Mouse (Mus musculus) ovary, postnatal 36 days (tissue): ENCODE results near the gene Nme7.

Experiments
- DNase-seq: peaks from one replicate; pipeline ENCODE4 v3.0.0; 2022; ENCODE audit warnings: low spot score, mixed read lengths

The Nme7 gene

DNA sequence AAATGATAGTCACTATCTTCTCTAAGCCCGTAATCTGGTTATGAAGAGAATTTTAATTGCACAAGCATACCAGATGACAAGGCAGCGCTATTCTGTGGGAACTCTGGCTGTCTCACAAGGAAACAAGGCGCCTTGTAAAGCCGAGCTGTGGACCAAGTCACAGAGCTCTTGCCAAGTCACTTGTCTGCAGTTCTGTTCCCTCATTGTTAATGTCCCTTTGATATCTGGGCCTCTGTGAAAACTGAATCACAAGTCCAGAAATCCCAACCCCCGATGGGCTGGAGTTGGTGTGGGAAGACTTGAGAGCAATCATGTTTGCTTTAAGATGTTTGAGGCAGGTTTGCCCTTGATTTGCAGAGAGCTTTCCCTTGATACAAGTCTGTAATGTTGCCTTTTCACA, 16.8 kb downstream of the Nme7 start:
- DNase-seq = no peak

DNA sequence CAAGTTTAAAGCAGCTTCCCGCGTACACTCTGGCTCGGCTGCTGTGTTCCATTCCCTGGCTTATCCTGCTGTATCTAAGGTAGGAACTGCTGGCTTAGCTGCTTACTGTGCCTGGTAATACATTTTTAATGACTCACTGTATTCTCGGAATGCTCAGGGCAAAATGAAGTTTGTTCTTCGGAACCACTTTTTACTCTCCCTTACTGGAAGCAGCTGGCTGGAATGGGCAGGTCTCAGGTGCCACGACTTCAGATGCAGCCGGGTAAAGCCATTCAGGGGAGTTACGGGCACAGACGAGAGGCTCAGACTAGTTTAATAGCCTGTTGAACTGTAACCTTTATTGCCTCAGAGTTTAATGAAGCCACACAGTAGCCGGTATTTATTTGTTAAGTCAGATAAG, 17.5 kb downstream of the Nme7 start:
- DNase-seq = no peak

DNA sequence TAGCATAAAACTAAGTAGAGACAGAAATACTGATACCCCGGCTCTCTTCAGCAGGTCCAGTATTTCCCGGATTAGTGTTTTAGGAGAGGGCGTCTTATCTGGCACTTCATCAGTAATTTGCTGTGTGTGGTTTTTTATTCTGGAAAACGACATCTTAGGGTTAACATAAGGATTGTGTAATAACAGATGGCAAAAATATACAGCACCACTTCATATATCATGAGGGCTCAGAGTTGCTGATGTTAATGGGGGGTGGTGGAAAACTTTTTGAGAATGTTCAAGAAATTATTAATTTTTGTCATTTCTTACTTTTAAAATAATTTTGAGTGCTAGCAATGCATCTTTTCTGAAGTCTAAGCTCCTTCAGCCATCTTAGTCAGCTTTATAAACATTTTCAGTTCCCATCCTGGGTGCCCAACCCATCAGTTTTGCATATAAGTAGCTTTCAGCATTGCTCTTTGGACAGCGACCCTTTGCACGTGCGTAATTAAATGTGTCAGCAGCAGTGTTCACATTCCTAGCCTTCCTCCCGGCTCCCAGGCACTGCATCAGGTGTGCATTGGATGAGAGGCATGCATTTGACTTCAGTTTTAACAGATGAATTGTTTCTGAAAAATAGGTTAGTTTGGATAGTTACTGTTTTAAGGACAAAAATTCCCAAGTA, 19.2 kb downstream of the Nme7 start:
- no peak for DNase-seq

DNA sequence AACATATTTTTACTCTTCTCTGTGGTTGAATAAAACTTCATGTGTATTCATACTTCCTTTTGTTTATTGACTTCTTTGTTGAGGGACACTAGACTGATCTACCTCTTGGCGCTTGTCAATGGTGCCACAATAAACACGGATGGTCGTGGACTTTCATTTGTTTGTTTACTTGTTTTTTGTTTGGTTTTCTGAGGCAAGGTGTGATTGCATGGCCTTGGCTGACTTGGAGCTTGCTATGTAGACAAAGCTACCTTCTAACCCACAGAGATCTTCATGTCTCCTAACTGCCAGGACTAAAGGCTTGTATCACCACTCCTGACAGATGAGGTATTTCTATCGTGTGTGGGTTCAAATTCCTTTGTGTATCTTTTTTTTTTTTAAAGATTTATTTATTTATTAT, 20.3 kb downstream of the Nme7 start:
- no peak for DNase-seq

DNA sequence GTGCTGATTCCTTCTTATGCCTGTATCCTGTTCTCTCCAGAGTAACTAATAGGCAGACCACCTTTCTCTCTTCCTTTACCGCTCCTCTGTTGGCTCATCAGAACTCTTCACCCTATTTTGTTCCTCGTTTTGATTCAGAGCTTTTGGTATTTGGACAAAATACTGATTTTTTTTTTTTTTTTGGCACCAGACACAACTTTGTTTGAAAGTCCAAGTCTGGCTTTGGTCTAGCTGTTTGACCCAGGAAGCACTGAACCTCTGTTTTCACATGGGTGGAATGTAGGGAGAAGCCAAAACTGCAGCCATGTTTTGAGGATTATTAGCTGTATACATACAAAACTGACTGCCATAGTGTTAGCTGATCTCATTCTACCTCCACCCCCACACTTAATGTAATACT, 21.0 kb downstream of the Nme7 start:
- DNase-seq = no peak

DNA sequence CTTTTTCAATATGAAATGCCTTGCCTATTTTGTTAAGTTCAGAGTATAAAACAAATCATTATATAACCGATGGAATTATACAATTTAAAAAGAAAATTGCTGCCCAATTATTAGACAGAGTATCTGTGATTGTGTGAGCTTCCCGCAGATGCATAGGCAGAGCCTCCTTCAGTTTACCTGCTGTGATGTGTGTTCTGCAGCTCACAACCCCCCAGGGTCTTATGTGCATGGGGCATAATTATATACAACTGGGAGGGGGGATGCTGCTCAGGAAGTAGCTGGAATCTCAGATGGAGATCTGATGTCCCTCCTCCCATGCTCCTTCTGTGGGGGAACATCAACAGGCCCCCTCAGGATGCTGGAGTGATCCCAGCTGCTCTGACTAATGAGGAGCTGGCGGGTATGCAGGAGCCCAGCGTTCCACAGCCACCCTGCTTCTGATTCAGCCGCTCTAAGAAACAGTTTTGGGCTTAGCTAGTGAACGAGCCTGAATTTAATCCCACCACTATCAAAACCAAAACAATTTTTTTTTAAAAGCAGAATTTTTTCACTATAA, 22.8 kb downstream of the Nme7 start:
- DNase-seq = no peak

DNA sequence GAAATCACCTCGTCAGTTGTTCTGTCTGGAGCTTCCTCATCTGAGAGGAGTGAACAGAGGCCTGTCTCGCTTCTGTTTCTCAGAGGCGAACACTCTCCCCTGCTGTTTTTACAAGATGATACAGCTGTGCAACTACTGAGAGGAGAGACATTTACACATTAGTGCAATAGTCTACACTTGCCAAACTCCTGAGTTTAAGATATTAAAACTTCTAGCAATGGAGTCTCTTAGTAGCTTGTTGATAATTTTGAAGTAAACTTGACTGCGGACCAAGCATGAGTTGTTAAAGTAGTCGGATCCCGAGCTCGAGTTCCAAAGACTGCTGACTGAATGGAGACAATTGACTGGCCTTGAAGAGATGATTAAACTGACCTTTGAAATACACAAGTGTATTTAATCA, 23.8 kb downstream of the Nme7 start:
- no peak for DNase-seq

DNA sequence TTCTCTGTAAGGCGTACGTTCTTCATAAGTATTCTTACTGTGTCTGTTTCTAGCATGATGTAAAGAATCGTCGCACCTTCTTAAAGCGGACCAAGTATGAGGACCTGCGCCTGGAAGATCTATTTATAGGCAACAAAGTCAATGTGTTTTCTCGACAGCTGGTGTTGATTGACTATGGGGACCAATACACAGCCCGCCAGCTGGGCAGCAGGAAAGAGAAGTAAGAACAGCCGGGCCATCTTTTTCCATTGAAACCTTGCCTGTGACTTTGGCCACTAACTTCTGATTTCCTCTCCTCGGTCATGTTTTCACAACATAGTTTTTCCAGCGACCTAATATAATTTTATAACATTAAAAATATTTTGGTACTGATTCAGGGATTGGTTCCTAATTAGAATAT, 28.6 kb downstream of the Nme7 start:
- no peak for DNase-seq

DNA sequence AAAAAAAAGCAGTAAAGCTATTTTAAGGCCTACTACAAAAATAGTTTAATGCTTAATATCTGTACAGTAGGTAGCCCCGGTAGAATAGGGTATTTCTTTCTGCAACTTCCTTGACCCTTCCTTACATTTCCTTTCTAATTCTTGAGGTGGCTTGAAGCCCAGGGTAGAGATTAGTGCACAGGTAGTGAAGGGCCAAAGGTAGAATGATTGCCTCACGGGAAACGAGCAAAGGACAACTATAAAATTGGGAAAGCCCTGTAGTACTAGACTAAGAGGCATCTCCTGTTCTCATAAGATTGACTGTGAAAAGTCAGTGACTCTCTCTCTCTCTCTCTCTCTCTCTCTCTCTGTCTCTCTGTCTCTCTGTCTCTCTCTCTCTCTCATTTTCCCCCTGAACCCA, 31.5 kb downstream of the Nme7 start:
- DNase-seq = no peak

DNA sequence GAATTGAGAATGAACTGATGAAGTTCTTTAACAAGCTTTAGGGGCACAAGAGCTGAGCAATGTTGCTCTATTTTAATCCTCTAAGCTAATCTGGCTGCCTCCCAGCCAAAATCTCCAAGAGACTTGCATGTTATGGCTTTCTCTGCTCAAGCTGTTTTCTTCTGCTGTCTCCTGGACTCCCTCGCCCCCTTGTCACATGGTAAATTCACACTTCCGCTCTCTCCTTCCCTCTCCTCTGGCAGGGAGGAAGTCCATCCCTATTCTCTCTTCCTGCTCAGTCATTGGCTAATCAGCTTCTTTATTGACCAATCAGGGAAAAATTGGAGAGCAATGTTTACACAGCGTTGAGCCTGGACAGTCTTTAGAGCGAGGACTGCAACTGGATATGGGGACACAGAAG, 31.9 kb downstream of the Nme7 start:
- no peak for DNase-seq

DNA sequence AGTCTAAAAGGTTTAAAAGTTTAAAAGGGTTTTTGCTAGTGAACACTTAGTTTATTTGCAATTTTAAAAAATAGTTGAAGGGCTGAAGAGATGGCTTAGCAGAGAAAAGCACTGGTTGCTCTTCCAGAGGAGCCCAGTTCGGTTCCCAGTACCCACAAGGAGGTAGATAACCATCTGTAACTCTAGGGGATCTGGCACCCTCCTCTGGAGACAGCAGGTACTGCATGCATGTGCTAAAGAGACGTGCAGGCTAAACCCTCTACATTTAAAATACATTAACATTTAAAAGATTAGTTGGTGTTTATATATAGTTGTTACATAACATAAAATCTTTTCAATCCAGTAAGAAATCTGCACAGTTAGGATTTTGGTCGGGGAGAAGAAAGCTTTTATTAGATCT, 38.2 kb downstream of the Nme7 start:
- DNase-seq = no peak

DNA sequence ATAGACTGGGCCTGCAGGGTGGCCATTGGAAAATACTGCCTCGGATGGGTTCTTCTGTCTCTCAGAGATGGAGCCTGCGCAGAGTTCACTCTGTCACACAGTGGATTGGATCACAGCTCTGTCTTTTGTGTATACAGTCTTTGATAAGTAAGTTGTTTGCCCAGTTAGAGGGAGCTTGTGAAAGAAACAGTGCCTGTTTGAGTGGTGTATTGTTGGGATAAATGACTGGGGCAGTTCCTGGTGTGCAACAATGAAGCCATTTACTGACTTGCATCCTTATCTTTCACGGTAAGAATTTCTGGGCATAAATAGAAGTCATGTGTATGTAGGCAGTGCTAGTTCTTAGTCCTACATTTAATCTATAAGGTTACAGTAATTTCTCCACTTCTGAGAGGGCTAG, 49.5 kb downstream of the Nme7 start:
- DNase-seq = no peak

DNA sequence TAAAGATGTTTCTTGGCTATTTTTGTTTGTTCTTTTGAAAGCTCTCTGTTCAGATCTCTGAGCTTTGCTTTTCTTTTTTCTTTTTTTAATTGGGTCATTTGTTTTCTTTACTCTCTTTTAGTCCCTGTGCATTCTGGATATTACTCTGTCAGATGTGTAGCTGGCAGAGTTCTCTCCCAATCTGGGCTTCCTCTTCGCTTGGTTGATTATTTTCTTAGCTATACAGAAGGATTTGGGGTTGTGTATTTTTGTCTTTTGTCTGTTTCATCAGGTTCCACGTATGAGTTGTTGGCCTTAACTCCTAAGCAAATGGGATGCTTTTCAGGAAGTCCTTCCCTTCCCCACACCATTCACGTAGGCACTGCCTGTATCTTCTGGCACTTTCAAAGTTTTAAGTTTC, 54.1 kb downstream of the Nme7 start:
- DNase-seq = no peak

DNA sequence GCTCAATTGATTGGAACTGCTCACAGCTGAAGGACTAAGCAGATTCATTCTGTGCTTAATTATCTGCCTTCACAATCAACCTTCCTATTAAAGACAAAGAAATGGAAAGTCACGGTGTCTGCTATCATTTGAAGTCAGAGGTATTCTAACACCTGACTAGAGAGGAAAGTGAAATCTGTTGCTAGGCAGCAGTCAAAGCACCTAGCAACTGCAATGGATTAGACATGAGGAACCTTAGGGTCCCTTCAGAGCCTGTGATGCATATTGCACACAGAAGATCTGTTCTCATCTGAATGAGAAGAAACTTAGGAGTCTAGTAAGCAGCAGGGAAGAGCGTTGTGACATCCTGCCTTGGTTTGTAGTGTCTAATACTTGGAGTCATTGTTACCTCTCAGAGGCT, 58.1 kb downstream of the Nme7 start:
- DNase-seq = no peak

DNA sequence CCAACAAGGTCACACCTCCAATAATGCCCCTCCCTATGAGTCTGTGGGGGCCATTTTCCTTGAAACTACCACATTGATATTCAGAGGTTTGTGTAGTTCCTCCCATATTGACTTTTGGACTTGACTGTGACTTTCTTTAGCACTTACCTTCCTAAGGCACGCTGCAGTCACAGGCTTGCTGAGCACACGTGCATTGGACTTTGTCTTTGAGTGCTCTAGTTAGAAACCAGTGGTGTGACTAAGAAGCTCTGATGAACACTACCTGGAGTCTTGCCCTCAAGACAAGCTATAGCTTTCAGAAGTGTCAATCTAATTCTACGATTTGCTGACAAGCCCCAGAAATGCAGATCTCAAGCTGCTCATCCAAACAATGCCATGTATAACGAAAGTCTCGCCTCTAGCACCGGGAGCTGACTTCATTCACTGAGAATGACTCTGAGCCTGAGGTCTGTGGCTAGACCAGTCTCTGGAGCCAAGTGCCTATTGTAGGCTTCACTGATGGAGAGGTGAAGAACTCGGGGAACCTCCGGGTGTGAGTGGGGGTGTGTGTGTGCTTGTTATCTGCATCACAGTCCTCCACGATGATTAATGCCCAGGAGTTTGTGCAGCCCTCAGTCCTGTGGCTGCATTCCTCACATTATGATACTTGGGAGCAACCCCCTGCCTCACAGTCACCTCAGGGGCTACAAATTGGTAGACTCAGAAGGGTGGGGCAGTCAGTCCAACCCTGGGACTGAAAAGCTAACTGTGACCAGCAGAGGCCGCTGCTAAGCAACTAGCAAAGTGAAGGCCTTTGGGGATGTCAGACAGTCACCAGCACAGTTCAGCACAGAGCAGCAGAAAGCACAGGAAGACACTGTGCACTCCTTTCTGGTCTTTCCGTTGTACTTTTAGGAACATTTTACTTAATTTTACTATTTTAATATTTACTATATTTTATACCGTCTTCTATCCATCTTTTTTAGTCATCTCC, 62.5 kb downstream of the Nme7 start:
- DNase-seq = peak; percentile 69

DNA sequence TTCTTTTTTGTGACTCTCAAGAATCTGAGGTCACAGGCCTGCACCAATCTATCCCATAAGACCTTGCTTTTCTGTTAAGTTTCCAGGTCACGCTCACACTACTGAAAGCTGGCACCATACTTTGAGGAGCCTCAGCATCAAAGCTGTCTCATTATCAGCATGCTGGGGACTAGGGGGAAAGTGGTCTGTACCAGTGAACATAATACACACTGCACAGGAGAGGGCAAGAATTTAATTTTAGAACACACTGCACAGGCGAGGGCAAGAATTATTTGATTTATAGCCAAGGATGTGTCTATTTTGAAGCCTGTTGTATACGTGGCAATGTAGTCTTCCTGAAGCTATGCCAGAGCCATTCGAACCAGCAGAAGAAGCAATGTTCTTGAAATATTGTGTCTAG, 64.2 kb downstream of the Nme7 start:
- DNase-seq = no peak

DNA sequence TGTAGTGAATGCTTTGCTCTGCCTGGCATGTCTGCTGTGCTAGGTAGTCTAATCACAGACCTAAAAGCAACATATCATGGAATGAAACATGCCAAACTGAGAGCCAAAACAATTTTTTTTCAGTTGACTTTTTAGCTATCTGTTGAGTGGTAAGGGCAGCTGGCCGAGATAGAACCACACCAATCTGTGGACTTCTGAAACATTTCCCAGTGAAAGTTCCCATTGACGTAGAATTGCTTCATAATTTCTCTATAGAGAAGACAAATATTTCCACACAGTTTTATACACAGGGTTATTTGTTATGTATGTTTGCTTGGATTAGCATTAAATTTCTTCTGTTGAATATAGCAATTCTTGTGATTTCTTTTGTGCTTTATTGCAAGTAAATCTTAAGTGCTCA, 65.9 kb downstream of the Nme7 start:
- no peak for DNase-seq

DNA sequence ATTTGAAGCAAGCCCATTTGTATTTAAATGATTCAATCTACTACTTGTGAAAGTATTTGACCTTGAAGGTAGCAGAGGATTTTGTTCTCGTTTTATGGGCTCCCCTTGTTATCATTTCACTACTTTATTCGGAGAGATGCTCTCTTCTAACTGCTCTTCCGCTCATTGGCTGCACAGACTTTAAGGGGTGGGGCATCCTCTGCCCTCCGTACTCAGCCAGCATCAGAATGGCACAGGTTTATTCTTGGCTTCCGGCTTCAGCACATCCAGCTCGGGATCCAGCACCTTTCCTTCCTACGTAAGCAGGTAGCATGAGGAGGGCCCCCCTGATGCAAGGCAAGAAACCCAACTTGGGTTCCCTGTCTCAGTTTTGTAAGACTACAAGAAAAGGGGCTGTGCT, 69.1 kb downstream of the Nme7 start:
- DNase-seq = no peak

DNA sequence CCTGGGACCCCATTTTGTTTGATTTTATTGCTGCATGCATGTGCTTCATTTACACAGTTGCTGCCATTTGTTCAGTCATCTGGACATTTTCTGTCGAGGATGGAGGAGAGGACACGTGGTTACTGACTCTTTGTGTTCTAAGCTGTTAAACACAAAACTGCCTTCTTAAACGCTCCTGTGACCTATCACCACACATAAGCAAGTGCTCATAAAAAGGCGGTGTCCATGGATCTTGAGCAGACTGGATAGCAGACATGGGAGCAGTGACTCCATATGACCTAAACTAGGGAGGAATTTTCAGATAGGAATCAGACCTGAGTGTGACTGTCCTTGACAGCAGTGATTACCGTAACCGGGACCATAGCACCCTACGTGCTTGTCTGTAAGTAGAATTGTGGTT, 70.1 kb downstream of the Nme7 start:
- no peak for DNase-seq

DNA sequence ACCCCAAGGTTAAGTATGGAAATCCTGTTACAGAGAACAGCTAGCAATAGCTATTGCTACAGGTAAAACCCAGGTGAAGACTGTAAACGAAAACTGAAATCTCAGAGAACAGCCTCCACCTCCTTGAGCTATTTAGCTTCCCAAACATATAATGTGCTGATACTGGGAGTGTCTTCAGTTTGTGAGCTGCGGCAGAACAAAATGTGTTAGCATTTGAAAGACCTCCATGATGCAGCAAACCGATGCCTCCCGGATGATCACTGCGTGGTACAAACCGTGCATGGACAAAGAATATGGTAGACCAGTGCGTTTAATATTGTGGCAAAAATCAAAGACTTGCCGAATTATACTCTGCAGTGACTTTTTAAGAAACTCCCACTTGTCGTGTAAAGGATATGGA, 71.7 kb downstream of the Nme7 start:
- DNase-seq = no peak

DNA sequence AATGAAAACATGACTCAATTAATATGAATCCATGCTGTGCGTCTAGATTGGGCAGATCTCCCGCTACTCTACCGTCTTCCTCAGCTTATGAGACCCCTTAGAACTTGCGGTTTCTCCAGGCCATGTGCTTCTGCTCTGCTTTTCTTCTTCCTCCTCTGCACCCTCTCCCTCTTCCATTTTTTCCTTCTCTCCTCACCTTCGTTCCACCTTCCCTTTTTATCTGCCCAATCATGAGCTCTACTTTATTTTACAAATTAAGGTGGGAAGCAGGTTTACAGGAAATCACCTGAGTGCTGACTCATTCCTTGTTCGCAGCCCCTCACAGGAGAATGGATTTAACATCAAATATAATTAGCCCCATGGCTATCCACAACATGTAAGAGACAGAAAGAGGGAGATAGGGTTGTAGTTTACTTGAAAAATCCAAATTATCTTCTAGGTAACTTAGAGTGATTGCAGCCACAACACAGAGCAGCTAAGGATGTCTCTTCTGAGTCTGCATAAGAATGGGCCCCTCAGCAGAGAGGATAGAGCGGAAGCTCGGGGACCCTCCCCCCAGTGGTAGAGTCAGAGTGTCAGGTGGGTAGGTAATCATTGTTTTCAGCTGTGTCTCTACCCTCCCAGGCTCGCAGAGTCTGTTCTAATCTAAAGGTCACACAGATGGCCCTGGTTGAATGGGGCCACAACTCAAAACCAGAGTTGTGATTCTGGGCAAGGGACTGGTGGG, 73.0 kb downstream of the Nme7 start:
- DNase-seq = no peak

DNA sequence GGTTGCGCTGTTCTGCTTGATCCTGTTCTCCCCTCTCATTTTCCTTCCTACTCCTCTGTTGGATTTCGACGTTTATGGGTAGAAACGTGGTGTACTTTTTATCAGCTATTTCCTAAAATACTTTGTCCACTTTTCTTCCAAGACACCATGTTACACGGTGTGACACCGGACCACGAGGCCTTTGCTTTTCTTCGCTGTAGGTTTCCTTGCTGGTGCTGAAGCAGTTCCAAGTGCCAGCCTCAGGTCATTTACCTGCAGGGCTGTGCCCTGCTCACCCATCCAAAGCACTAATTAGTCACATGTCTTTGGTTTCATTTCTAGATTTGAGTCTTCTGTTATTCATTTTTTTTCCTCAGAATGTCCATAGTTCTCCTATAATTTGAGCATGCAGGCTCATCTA, 79.7 kb downstream of the Nme7 start:
- no peak for DNase-seq

DNA sequence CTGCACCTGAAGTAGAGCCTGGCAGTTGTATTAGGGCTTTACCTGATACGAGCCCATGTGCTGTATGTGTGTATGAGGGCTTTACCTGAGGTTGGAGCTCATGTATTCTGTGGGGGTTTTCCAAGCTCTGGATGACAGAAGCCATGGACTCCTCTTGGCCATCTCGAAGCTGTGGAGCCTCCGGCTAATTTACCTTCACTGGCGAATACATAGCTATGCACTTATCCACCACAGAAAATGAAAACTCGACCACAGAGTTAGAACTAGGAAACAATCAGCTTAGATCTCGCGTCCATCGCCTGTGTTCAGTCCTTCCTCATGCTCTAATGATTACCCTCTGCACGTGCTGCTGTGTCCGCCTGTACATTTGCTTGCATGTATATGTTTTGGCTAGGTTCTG, 80.4 kb downstream of the Nme7 start:
- no peak for DNase-seq
